Mouse (Mus musculus) embryo, embryonic 11.5 days (tissue): ENCODE data around the gene Ywhah.
"Not testable (repeated sequence)": the region's sequence is repeated elsewhere in the genome, so short reads cannot be mapped to it uniquely, and the experiment has no call there.

ENCODE experiments used
- DNase-seq: peaks from one replicate; pipeline ENCODE4 v3.0.0-alpha.2; 2012; ENCODE audit warnings: low read depth, low spot score

Ywhah gene

DNA sequence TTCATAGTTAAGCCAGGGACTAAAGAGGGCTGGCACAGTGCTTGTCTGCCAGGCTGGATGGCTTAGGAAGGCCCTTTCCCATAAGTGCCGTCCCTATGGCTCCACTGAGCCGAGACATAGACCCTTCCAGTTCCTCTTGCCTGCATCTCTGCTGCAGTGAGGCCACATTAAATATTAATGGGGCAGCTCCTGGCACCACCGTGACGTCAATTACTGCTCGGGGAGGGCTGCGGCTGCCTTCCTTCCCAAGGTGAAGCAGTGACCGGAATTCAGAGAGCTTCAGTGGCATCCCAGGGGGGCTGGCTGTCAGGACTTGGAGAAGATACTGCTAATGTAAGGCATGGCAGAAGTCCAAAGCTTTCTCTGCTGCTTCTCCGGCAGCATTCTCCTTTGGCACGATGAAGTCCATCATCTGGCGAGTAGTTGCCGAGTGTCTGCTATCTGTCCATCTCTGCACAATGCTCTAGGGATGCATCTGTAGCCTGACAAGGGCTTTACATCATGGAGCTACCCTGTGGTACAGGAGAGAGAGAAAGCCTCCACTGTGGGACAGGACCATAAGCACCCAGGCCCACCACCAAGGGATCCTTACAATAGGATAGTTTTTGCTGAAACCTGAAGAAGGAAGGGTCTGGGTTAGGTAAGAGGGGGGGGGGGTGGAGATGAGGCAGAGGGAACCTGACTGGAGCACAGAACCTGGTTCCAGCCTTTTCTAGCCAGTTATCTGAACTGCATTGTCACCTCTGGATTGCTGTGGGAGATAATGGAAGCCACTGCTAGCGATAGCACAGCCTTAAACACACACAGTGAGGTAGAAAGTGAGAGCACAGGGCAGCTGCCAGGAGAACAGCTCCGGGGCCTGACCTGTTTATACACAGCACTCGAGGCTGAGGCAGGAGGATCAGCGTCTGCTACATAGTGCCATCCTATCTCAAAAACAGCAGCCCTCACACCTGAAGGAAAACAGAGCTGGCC lies 7.2 kb upstream of the Ywhah start:
- DNase-seq: no peak

DNA sequence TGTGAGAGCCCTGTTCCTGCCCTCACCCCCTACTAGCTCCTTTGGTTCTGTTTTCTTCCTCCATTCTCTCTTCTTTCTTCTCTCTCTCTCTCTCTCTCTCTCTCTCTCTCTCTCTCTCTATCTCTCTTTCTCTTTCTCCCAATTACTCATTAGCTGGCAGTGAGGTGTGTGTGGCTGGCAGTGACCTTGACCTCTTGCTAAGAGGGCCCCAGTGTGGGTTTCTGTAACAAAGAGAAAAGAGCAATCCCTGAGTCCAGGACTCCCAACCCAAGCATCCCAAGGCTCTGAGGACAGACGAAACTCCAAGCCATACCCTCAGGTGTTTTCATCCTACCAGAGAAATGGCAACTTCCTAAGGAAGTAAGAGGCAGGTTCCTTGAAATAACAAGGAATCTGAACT lies 4.5 kb upstream of the Ywhah start:
- no peak for DNase-seq

DNA sequence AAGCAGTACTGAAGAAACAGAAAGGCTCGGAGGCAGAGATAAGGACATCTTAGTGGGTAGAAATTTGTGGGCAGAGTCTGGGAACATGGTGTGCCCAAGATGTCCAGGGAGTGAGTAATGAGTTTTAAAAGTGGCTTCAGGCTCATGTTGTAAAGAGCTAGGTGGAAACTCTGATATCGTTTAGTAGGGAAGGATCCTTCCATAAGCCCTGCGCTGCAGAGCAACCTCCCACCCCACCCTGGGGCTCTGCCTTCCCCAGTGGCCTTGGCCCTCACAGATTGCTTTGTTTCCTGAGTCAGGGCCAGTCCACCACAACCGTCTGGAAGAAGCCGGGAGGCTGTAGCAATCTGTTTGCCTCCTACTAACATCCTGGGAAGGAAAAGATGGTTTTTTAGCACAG lies 3.0 kb upstream of the Ywhah start:
- DNase-seq: no peak

DNA sequence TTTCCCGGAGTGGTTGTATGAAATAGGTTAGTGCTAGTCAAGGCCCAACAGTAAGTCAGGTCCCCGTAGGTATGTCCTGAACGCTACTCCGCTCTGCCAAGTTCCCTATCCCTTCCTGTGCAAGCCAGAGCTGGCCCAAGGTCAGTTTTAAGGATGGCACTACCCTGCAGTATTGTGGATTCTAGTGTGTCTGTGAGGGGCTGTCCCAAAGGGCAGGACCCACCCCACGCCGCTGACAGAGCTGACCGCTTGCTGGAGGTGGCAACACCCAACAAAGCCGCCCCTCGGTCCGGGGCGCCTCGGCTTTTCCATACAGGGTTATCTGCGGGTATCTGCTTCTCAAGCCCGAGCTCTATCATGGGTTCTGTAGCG lies 441 bp upstream of the Ywhah start:
- DNase-seq: no peak

DNA sequence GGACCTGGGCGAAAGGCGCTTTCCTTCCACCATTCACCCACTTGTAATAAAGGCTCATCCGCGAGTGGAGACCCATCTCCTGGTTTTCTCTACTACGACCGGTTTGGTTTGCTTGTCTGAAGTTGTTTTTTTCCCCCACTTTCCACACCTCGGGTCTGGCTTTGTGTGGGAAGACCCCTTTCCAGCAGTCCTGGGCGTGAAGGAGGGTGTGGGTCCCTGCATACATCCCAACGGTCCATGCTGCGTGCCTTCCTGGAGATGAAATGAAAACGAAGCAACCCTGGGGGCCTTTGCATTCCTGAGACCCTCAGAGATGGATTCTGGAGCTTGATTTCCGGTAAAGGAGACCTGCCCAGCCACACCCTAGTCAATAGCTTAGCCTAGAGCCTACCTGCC lies 808 bp downstream of the Ywhah start:
- DNase-seq: no peak

DNA sequence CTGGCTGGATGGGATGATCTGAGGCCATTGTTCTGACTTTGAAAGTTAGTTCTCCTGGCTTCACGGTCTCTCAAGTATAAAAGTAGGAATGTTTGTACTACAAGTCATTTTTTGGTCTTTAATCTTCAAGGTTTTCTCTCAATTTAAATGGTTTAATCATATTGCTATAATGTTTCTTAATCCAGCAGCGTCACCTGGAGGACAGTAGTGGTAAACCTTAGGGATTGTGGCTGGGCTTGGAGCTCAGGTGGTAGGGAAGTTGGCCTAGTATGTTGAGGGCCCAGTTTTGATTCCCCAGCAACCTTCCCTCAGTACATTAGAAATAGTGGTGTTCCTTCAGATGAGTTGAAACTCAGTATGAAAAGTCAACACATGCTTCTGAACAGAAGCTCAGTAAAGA lies 3.0 kb downstream of the Ywhah start:
- no peak for DNase-seq

DNA sequence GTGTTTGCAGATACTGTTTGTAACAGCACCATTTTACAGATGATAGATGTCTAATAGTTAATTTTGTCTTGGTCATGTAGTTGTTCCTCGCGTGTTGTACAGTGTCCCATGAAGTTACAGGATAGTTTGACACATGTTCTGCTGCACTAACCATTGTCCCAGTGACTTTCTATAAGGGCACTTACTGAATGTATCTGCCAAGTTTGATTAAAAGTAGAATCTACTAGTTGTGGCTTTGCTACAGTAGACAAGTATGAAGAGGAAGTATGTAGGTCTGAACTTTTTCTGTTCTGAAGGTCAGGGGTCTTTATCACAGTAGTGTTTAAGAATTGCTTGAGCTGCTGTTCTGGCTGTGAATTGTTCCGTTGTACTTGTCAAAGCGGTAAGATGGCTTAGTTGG lies 4.7 kb downstream of the Ywhah start:
- no peak for DNase-seq

DNA sequence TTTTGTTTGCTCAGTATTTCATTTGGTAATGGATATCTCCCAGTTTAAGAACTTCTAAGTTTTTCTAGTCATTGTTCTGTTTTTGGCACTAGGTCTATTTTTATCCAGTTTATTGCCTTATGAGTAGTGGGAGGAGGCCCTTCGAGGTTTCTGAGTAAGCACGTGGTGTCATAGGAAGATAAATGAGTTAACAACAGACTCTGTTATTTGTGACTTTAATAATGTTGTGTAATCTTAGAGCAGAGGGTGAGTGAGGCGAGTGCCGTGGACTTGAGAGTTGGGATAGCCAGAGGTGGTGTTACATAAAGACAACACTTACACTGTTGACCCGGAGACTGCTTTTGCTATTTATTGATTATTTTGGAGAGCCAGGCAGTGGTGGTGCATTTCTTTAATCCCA lies 5.9 kb downstream of the Ywhah start:
- no peak for DNase-seq

DNA sequence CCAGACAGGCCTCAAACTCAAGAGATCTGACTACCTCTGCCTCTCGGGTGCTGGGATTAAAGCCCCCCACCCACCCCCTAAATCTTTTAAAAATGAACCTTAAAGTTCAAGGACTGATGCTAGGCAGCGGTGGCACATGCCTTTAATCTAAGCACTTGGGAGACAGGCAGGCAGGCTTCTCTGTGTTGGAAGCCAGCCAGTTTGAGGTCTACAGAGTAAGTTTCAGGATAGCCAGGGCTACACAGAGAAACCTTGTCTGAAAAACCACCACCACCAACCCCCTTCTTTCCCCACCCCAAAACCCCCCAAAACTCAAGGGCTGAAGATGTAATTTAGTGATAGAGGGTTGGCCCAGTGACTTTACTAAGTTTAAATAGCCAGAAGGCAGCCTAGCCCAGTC lies 10.0 kb downstream of the Ywhah start:
- DNase-seq: no peak

DNA sequence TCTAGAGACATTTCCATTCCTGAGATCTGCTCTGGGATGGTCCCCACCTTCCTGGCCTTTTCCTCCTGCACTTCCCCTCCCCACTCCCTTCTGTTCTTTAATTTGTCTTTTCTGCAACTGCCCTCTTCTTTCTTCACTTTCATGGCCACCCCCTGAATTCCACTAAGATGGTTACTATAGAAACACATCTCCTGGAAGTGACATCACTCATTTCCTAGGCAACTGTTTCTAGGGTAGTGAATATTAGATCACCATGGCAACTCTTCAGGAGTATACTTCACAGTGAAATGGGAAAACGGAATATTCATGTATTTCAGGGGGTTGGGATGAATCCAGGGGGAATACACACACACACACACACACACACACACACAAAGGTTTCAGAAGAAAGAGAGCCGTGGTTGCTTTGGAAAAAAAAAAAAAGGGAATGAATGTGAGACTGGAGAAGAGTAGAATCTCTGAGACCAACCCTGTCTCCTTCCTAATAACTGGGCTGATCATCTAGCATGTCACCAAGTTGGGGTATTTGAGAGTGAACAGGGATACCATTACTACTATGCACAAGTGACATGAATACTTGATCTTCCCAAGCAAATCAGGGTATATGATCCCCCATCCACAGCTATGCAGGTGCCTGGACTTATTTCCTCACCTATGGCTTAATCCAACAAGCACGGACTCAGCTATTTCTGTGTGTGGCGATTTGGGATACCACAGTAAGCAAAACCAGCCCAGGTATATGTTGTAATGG lies 12.0 kb downstream of the Ywhah start:
- DNase-seq: no peak

DNA sequence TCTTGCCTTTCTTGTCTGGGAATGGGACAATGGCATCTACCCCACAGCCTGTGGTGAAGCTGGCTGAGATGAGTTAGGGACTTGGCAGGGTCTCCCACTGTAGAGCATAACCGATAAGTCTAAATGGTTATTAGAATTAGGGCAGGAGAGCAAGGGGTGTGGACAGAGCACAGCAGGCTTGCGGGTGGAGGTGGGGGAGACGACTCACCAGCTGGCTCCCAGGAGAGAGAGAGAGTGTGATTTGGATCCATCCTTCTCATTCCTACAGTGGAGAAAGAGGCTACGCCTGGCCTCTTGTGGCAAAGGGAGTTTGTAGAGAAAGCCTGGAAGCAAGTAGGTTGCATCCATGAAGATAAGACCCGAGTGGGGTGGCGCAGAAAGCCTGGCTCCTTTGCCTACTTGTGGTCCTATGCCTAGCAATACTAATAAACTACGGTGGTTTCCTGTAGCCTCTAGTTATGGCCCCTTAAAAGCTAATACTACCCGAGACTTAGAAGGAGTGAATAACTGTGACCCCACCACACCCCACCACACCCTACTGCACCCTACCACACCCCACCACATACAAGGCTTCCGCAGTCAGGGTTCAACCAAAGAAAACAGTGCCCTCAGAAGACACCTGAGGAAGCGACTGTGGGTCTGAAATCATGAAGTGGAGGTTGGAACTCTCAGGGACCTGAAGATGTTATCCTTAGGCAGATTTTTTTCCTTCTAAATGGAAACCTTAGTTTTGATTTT lies 13.6 kb downstream of the Ywhah start:
- DNase-seq: no peak

DNA sequence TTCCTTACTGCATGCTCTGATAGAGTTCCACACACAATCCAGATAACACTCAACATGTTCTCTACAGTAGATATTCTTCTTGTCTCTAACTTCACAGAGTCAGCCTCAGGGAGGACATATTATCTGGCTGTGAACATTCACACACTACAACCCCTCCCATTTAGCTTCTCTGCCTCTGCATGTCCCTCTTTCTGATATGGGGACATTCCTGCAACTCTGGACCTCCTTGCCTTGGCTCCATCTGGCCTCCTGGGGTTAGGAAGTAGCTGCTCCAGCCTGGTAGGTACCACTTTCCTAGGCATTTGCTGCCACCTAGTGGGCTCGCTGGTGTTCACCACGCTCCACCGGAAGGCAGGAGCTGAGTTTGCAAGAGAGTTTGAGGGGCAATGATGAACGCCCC lies 14.5 kb downstream of the Ywhah start:
- DNase-seq: peak; percentile 72

DNA sequence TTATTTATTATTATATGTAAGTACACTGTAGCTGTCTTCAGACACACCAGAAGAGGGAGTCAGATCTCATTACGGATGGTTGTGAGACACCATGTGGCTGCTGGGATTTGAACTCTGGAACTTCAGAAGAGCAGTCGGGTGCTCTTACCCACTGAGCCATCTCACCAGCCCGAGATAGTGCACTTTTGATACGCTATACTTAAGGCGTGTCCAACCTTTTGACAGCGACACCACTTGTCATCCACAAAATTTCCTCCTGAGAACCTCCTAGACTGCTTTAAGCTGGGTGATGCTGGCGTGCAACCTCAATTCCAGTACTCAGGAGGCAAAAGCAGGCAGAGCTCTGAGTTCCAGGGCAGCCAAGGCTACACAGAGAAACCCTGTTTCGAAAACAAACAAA lies 15.0 kb downstream of the Ywhah start:
- not testable (repeated sequence) for DNase-seq

DNA sequence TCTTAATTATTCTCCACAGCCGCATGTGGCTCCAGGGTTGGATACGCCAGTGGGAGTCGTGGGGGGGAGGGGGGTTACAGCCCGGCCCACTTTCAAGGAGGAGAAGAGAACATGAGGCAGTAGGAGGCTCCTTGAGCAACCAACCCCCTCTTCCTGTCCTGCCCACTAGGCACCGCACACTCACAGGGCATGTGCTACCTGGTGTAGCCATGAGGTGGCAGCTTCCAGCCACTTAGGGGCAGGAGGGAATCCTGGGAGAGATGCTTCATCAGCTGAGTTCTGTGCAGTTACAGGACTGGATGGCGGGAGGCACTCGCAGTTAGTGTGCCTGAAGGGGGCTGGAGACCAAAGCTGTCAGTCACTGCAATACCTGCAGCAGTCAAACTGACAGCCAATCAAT lies 15.5 kb downstream of the Ywhah start:
- no peak for DNase-seq

DNA sequence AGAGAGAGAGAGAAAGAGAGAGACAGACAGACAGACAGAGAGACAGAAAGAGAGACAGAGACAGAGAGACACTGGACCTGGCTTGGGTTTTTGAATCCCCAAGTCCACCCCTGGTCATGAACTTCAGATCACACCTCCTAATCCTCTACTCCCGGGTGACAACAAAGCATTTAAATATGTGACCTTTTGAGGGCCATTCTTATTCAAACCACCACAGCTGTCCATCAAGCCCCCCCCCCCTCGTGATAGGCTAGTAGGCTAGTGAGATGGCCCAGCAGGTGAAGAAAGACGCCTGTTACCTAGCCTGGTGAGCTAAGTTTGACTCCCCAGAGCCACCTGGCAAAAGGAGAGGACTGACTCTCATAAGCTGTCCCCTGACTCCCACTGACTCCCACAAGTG lies 16.3 kb downstream of the Ywhah start:
- DNase-seq: no peak

DNA sequence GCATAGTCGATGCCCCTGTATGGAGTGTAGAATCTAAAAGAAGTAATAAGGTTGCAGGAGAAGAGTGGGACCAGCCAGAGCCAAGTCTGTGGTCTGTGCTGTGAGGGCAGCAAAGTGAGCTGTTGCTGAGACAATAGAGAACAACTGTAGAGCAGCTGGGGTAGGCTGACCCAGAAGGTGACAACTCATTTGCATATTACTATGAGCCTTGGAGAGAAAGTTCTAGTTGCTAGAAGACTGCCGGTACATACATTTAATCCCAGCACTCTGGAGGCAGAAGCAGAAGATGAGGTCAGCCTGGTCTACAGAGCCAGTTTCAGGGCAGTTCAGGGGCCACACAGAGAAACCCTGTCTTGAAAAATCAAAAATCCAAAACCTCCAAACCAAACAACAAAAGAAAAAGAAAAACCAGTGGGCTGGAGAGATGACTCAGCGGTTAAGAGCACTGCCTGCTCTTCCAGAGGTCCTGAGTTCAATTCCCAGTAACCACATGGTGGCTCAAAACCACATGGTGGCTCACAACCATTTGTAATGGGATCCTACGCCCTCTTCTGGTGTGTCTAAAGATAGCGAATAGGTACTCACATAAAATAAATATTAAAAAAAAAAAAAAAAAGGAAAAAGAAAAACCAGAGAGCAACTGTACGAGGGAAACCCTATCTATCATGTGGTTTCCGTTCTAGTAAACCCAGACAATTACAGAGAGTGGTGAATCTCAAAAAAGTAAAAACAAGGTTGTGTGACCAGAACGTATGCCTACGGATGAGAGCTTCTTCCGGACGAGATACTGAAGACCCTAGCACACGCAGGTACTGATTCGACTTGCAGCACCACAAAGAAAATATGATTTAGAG lies 20.3 kb downstream of the Ywhah start:
- no peak for DNase-seq

DNA sequence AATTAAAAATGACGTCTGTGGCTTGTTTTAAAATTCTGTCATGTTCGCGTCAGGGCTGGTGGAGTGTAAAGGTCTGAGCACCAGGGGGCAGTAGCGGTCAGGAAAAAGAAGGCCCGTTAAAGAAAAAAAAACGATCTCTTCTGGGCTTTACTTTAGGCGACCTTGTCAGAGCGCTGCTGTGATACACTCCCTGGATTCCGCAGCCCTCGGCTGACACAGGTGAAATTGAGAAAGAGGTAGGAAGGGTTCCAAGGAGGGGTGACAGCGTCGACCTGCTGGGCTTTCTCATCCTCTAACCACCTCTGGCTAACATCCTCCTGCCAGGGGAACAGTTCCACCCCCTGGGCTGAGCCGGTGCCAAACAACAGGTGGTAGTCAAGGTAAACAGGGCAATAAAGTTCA lies 20.9 kb downstream of the Ywhah start:
- DNase-seq: peak; percentile 67

DNA sequence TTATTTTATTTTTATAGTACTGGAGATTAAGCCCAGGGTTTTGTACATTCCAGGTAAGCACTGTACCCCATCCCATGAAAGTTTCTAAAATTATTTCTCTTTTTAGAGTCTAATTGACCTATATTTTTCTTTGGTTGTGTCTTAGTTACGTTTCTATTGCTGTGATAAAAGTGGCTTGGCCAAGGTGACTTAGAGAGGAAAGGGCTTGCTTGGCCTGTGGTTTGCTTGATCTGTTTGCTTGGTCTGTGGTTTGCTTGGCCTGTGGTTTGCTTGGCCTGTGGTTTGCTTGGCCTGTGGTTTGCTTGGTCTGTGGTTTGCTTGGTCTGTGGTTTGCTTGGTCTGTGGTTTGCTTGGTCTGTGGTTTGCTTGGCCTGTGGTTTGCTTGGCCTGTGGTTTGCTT lies 22.1 kb downstream of the Ywhah start:
- DNase-seq: not testable (repeated sequence)

DNA sequence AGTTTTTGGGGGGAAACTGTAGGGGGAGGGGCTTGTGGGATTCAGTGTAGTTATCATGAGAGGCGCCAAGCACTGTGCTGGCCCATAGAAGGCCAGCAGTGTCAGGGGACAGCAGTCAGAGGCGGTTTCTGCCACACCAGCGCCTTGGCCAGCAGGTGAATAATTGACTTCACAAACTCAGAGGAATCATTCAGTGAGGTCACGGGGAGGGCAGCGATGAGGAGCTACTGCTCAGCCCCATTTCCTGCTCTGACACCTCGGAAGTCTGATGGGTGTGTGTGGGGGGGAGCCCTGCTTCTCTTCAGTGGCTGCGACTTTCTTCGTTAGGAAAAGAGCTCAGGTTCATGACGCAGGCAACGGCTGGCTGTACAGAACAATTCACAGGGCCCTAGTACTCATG lies 24.8 kb downstream of the Ywhah start:
- no peak for DNase-seq

DNA sequence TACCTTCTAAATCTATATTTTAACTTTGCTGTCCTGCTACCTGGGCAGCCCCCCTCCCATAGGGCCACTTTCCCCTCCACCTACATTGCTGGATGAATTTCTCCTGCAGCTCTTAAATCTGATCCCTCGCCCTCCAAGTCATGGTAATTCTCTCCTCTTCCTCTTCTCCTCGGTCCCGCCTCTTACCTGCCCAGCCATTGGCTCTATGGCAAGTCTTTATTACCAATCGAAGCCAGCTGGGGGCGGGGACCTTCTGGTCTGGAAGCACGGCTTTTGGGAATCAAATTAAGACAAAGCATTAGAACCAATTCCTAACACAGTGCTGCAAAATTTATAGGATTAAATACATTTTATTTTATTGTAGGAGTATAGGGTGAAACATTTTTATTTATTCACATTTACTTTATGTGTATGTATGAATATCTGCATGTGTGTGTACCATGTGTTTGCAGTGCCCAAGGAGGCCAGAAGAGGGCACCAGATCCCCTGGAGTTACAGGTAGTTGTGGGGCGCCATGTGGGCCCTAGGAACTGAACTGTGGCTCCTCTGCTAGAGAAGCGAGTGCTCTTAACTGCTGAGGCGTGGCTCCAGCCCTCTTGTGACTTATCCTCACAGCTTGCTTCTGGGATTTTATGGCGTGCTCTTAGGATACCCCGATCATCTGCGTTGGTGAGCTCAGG lies 26.2 kb downstream of the Ywhah start:
- DNase-seq: no peak

DNA sequence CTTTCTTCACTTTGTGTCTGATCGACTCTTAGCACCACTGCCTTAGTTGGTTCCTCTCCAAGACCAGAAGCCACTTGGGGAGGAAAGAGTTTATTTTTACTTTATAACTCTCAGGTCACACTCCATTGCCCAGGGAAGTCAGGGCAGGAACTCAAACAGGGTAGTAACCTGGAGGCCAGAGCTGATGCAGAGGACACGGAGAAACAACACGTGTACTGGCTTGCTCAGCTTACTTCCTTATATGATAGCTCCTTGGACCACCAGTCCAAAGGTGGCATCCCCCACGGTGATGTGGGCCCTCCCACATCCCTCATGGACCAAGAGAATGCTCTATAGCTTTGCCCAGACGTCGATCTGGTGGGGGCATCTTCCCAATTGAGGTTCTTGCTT lies 26.7 kb downstream of the Ywhah start:
- no peak for DNase-seq
